Mouse (Mus musculus) cerebellum, adult 18-20 months (tissue): ENCODE data around the gene Fcgrt.
"Not testable (repeated sequence)": the region's sequence is repeated elsewhere in the genome, so short reads cannot be mapped to it uniquely, and the experiment has no call there.

Experiments used
- DNase-seq, 2 experiments: peaks; one replicate each; pipeline ENCODE4 v3.0.0; 2021

The Fcgrt gene

DNA sequence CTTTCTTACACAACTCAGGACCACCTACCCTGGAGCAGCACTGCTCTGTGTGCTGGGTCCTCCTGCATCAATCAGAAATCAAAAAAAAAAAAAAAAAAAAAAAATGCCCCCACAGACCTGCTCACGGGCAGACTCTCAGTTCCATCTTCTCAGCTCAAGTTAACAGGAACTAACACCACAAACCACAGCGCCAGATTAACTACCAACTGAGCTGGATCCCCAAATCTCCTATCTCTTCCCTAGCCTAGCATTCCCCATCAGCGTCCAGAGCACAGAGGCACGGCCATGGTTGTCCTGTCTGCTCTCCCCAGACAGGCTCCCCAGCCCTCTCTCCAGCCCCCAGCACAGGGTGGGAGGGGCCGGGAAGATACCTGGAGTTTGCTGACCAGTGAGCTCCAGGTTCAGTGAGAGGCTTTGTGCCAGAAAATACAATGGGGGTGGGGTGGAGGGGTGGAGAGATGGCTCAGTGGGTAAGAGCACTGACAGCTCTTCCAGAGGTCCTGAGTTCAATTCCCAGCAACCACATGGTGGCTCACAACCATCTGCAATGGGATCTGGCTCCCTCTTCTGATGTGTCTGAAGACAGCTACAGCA lies 3.5 kb upstream of the Fcgrt start:
- DNase-seq = no peak

DNA sequence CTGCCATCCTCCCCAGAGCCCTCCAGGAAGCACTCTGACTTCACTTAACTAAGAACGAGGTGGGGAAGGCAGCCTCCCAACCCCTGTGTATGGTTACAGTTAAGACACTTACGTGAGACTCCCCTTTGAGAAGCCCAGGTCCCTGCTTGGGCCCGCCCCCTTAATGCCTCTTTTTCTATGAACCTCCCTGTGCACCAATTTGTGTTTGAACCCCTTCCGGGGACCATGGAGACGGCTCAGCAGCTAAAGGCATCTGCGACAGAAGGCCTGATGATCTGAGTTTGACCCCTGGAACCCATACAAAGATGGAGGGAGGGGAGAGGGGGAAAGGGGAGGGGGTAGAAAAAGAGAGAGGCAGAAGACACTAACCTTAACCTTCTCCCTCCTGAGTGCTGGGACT lies 2.8 kb upstream of the Fcgrt start:
- DNase-seq = no peak

DNA sequence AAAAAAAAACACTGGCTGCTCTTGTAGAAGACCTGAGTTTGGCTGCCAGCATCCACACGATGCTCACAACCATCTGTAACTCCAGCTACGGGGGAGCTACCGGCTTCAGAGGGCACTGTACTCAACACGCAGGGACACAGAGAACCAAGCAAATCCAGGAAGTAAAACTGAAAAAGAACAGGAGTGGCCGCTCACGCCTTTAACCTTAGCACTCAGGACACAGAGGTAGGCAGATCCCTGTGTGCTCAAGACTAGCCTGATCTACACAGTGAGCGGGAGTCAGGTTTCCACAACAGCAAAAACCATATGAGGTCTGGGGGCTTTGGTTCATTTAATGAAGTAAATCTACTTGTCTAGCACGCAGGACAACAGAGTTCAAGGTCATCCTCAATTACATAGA lies 1.8 kb upstream of the Fcgrt start:
- no peak for DNase-seq

DNA sequence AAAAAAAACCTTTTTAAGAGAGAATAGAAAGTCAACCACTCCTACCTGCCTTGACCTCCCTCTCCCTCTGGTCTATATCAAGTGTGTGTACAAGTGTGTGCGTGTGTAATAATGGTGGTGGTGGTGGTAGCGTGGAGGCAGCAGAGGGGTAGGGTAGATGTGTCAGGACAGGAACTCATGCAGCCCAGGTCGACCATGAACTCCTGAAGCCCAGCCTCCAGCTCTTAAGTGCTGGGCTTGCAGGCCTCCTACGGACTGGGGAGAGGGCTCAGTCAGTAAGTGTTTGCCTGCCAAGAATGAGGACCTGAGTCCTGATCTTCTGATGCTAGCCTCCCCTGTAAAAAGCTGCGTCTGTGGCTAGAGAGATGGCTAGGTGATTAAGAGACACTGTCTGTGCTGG lies 1.3 kb upstream of the Fcgrt start:
- no peak for DNase-seq

DNA sequence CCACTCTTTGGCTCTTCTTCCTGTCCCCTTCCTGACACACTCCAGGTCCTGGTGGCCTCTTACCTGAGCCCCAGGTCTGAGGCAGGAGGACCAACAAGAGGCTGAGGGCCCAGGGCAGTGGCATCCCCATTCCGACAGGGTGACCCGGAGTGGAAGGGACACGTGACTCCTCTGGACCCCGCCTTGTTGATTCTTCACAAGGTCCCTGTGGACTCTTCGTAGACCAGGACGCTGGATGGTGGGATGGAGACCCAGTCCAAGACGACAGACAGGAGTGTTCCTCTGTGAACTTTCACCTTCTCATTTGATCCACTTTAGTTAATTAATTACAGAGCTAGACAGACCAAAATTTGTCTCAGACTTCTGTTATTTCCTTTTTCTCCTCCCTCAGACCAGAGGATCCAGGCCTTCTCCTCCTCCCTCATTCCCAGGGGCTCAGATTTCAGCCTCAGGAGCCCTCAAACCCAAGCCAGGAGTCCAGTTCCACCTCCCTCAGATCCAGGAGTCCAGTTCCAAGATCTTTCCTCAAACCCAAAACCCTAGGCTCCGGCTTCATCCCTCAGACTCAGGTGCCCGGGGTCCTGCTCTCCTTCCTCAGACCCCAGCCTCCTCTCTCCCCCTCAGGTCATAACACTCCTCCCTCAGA lies 588 bp downstream of the Fcgrt start:
- DNase-seq = no peak

DNA sequence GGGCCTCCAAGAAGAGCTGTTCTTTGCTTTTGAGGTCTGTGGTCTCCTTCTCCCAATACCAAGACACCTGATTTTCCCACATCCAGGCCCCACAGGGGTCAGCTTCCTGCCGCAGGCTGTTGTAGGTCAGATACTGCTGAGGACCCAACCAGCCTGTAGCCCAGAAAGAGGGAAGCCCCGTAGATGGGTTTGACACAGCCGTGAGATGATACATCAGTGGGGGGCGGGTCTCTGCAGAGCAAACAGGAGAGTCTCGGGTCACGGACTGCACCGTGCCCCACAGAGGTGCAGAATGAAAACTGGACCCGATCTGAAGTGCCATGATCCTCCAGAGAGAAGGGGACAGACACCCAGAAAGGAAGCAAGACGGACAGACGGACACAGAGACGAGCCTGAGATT lies 1.2 kb downstream of the Fcgrt start:
- DNase-seq = no peak

DNA sequence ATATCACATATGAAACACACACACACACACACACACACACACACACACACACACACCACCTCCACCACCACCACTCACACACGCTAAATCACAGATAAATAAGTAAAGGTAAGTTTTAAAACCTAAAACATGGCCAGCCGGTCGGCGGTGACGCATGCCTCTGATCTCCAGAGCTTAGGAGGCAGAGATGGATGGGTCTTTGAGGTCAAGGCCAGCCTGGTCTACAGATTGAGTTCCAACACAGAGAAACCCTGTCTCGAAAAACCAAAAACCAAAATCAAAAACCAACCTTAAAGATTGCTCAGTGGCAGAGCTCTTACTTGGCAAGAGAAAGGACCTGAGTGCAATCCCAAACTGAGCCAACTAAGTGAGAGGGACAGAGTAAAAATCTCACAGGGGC lies 3.6 kb downstream of the Fcgrt start:
- DNase-seq = no peak

DNA sequence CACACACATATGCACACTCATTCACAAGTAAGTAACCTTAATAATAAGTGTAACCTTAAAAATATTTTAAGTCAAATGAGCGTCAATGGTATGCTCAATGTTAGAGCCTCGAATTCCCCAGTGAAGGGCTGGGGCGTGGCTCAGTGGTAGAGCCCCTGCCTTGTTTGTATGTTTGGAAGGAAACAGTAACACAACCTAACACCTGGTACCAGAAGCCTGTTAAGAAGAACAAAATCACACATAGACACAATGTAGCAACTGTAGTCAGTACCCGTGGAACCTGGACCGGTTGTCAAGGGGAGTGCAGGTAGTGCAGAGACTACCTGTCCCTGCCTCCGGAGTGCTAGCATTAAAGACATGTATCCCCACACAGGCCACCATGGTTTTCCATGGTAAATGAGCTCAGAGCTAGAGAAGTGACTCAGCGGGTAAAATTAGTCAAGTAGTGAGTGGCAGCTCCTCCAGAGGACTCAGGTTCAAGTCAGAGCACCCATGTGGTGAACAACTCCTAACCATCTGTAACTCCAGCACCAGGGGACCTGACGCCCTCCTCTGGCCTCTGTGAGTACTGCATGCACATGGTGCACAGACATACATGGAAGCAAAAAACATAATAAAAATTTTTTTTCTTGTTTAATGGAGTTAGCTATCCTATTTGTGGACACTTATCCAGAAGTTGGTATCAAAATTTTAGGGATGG lies 5.0 kb downstream of the Fcgrt start:
- DNase-seq = no peak

DNA sequence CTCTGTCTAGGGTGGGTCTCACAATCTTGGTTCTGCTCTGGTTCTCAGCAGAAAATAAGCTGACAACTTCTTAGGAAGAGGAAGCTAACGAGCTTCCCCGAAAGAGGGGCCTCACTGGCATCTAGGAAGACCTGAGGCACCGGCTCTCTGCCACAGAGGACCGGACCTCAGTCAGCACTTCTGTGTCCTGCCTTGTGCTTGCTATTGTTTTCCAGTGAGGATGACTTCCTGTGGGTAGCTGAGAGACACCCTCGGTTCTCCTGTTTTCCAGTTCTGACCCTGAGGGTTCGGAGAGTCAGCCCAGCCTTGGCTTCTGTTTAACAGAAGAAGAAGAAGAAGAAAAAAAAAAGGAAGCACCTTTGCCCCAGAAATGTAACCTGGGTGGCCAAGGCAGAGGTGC lies 6.2 kb downstream of the Fcgrt start:
- DNase-seq = no peak

DNA sequence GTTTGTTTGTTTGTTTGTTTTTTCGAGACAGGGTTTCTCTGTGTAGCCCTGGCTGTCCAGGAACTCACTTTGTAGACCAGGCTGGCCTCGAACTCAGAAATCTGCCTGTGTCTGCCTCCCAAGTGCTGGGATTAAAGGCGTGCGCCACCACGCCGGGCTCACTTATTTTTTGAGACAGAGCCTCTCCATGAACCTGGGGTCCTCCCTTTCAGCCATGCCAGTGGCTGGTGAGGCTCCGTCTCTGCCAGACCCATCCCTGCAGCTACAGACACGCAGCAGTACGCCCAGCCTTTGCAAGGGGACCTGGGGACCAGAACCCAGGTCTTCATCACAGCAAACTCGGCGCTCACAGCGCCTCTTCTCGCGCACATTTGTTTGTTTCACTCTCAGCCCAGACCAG lies 7.7 kb downstream of the Fcgrt start:
- not testable (repeated sequence) for DNase-seq

DNA sequence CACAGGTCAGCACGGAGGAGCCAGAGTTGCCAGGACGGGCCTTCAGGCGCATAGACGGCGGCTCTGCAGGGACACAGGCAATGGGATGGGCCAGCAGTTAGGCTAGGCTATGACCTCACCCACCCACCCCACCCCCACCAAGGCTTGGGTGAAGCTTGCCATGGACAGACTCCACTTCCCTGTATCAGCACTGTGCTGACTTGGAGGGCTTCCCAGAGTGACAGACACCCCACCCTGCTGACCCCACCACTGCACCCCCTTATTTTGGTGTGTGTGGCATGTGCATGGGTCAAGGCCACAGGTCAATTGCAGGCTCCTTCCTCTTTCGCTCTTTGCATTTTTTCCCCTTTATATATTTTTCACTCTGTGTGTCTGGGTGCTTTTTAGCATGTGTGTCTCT lies 8.3 kb downstream of the Fcgrt start:
- no peak for DNase-seq

DNA sequence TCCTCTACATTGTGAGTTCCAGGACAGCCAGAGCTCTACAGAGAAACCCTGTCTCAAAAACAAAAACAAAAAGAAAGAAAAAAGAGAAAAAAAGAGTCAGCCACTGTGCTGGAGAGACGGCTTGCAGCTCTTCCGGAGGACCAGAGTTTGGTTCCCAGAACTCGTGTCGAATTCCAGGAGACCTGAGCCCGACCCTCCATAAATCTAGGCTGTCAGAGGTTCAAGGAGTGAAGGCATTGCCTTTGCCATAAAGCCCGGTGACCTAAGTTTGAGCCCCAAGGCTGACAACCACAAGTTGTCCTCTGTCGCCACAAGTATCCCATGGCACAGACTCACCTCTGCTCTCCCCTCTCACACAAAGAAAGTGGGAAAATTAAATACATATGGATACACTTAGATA lies 9.5 kb downstream of the Fcgrt start:
- no peak for DNase-seq

DNA sequence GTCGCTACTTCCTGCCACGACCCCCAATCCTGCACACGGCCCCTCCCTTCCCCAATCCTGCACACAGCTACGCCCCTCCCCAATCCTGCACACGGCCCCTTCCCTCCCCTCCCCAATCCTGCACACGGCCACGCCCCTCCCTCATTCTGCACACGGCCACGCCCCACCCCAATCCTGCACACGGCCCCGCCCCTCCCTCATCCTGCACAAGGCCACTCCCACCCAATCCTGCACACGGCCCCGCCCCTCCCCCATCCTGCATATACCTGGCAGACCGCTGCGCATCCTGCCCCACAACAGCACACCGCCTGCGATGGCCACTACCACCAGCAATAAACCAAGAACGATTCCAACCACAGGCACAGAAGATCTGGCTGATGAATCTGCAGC lies 10.1 kb downstream of the Fcgrt start:
- no peak for DNase-seq

DNA sequence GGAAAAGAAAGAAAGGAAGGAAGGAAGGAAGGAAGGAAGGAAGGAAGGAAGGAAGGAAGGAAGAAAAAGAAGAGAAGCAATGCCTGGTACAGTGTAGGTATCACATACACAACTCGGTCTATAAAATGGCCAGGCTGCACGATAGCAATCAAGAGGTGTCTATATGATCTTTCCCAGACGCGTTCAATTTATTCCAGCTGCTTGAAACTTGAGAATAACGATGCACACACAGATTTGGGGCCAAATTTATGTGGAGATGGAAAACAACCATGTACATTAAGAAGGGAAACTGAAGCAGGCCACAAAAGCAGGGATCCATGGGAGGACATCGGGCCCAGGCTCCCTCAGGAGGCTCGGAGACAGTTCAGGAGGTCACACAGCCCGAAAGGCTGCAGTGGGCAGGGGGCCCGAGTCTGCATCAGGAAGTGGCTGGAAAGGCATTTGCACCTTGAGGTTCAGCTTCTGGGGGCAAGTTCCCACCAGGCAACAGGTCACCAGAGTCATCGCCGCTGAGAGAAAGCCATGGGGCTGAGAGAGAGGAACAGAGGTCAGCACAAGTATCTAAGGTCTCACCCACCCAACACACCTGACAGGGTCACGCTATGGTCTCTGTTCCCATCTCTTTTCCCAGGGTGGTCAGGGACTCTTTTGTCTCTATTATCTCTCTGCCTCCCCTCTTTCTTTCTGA lies 10.7 kb downstream of the Fcgrt start:
- no peak for DNase-seq

DNA sequence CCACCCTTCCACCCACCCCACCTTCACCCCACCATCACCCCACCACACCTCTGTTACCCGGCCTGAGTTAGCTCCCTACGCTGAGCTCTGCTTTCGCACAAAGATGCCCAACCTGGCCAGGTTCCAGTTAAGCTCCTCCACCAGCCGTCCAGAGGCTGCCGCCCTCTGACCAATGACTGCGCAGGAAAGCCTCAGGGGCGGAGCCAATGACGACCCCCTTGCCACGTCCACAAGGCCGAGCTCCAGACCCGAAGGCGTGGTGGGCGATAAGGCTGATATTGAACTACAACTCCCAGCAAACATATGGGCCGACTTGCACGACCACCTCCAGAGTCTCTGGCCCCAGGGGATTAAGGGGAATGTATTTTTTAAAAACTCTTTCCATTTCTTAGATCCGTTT lies 11.6 kb downstream of the Fcgrt start, which contains the start of gene Rcn3:
TSS of gene Rcn3 (minus strand) at position 174 of the 400 bp plus-strand sequence.
- no peak for DNase-seq

DNA sequence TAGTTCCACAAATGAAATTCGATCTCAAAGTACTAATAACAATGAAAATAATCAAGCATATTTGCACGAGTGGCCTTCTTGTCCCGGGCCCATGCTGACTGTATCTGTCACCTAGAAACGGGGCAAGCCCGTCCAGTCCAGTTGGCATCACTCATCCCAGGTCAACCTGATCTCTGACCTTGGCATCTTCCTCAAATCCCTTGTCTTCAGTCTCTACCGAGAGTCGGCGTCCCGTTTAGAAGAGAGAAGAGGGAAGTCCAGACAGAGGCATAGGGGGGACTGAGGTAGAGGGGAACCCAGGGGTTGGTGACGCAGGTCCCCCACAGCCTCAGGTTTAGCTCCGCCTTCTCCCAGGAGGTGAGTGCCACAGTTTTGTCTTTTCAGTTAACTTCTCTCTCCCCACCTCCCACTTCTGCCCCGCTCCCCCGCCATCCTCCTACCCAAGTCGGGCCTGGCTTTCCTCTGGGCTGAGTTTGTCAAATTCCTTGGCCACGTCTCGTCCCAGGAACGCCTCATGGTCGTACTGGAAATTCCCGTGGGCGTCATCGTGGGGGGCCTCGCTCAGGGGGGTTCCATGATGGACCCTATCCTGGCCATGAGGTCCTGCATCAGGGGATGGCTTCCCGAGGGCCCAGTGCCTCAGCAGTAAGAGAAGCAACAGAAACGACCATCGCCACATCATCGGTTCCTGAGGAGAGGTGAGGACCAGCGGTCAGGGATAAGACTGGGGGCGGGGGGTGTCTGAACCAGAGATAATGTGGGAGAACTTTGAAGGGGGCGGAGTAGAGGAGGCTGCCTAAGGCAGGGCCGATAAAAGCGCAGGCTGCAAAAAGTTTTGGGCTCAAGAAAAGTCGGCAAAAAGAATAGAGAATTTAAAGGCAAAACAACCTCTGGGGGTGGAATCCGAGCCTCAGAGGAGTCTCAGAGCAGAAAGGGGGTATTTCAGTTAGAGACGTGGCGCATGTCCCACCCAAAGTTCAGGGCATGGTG lies 12.4 kb downstream of the Fcgrt start:
- no peak for DNase-seq

DNA sequence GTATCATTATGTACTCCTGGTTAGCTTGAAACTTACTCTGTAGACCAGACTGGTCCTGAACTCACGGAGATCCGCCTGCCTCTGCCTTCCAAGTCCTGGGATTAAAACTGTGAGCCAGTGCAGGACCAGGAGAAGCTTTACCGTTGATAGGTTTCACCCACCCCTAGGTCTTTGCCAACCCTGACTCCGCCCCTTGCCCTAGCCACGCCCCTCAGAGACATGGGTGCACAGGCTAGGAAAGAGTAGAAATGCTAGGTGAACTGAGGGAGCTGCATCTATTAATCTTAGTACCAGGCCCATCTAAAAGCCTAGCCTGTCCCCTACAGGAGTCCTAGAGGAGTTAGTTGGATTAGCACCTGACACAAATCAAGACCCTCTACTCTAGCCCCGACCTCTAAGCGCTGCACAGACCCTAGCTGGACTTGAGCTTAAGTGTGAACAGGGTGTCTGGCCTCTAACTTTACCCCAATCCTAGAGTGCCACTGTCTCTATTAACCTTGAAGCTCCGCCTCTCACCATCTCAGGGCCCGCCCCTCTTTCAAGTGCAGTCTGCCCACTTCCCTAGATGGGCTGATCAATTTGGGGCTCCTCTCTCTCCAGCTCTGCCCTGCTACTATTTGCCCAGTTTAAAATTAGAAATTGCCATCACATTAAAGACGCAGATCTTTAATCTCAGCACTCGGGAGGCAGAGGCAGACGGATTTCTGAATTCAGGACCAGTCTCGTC lies 13.2 kb downstream of the Fcgrt start:
- DNase-seq = no peak

DNA sequence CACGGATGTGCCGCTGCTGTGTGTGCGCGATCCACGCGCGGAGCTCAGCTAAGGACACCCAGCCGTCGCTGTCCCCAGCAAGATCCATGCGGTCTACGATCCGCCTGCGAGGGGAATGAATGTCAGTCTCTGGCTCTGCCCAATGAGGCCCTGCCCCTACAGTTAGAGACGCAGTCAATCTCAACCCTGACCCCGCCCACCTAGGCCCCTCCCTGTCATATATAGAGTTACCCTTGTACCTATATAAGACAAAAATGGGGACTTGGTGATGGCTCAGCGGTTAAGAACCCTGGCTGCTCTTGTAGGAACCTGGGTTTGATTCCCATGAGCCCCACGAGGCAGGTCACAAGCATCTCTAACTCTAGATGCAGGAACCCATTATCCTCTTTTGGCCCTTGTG lies 15.1 kb downstream of the Fcgrt start:
- DNase-seq = no peak

DNA sequence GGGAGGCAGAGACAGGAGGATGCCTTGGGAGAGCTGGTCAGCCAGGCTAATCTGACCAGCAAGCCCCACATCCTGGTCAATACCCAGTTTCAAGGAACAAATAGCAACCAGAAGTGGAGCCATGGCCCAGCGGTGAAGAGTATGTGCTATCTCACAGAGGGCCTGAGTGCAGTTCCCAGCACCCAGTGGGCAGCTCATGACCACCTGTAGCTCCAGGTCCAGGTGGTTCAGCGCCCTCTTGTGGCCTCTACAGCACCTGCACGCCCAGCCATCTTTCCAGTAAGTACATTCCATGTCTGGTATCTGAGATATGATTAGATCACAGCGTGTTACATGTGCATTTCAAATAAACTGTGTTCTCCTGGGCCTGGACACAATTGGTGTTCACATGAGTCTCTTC lies 17.6 kb downstream of the Fcgrt start:
- no peak for DNase-seq

DNA sequence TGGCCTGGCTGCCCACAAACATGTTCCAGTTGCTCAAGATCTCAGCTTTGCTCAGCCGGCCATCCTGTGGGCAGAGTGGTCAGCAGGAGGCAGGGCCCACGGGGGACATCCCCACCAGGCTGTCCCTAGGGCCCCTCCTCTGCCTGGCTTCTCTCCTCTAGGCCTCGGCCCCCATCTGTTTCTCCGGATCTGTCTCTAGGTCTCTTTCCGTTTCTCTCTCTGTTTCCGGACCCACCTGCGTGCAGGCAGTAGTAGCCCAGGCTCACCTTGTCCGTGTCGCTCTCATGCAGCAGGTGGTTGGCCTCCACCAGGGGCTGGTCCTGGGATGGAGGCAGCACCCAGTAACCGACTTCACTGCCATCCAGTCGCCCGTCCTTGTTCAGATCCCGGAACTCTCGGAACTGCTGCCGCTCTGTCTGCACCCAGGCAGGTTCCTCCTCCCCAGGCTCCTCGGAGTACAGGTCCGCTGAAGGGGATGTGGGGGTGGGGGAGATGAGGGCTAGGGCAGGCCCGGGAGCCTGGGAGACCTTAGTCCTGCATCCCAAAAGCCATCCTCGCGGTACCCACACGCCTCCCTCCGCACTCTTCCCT lies 20.3 kb downstream of the Fcgrt start:
- DNase-seq = no peak
